Mouse (Mus musculus): ENCODE measurements at regions not wholly inside any gene's neighbourhood (a gene's known extent, or its start where the extent isn't known, plus 50 kb on each side); places are given as distances from the start of the nearest gene placed in this dataset.

- H3K4me1 ChIP-seq (replicated peaks; ENCODE audit: insufficient read depth, low read length) = no peaks in the 10 kb centered on the region
- H3K4me2 ChIP-seq (ENCODE audit: low read length) = no peak overlapping the region
- H3K27ac ChIP-seq = no peak overlapping the region
- no peaks in the 10 kb centered on the region for H3K9me3 ChIP-seq (replicated peaks; ENCODE audit: low read length)
- no peaks in the 10 kb centered on the region for H3K36me3 ChIP-seq (ENCODE audit: insufficient read depth, low read length)
- DNase-seq (ENCODE audit: low spot score) (no peak), ATAC-seq (replicated peaks; ENCODE audit: low FRiP score, low read depth) (no peak)
- H3K9ac ChIP-seq (ENCODE audit: low read depth, low read length) = no peak overlapping the region
- no peak overlapping the region for H3K4me3 ChIP-seq (replicated peaks; ENCODE audit: low read depth, low read length)
- no peaks in the 10 kb centered on the region for H3K27me3 ChIP-seq (ENCODE audit: insufficient read depth, low read length)
- no peak for TF ChIP-seq CTCF (IDR thresholded peaks at IDR 0.05; ENCODE audit: low read depth)
Observed at GRCm38 (mm10) chr1:47507801-47508200, 615.1 kb upstream of the Slc39a10 start.

- no peaks in the 10 kb centered on the region for H3K36me3 ChIP-seq (ENCODE audit: insufficient read depth, low read length)
- no peak overlapping the region for H3K27ac ChIP-seq
- H3K4me1 ChIP-seq (replicated peaks; ENCODE audit: insufficient read depth, low read length) = no peaks in the 10 kb centered on the region
- H3K4me3 ChIP-seq (replicated peaks; ENCODE audit: low read depth, low read length) = no peak overlapping the region
- H3K9ac ChIP-seq (ENCODE audit: low read depth, low read length) = no peak overlapping the region
- H3K4me2 ChIP-seq (ENCODE audit: low read length) = no peak overlapping the region
- no peaks in the 10 kb centered on the region for H3K9me3 ChIP-seq (replicated peaks; ENCODE audit: low read length)
- ATAC-seq (replicated peaks; ENCODE audit: low FRiP score, low read depth) = no peak
- no peak for DNase-seq (ENCODE audit: low spot score)
- no peaks in the 10 kb centered on the region for H3K27me3 ChIP-seq (ENCODE audit: insufficient read depth, low read length)
- no peak for TF ChIP-seq CTCF (IDR thresholded peaks at IDR 0.05; ENCODE audit: low read depth)
- WGBS = 69% methylated on average over 7 of the region's 7 CpGs
Observed at GRCm38 (mm10) chr1:47488581-47489204, 596.0 kb upstream of the Slc39a10 start.

GRCm38 (mm10) chr1:47486087-47486486 lies 593.4 kb upstream of the Slc39a10 start:
- no peak overlapping the region for H3K4me2 ChIP-seq (ENCODE audit: low read length)
- H3K9me3 ChIP-seq (replicated peaks; ENCODE audit: low read length) = no peaks in the 10 kb centered on the region
- no peaks in the 10 kb centered on the region for H3K27me3 ChIP-seq (ENCODE audit: insufficient read depth, low read length)
- no peaks in the 10 kb centered on the region for H3K36me3 ChIP-seq (ENCODE audit: insufficient read depth, low read length)
- H3K4me3 ChIP-seq (replicated peaks; ENCODE audit: low read depth, low read length) = no peak overlapping the region
- H3K9ac ChIP-seq (ENCODE audit: low read depth, low read length) = no peak overlapping the region
- H3K4me1 ChIP-seq (replicated peaks; ENCODE audit: insufficient read depth, low read length) = no peaks in the 10 kb centered on the region
- no peak for TF ChIP-seq CTCF (IDR thresholded peaks at IDR 0.05; ENCODE audit: low read depth)
- DNase-seq (ENCODE audit: low spot score) (no peak), ATAC-seq (replicated peaks; ENCODE audit: low FRiP score, low read depth) (no peak)
- no peak overlapping the region for H3K27ac ChIP-seq

GRCm38 (mm10) chr1:47479059-47479458 lies 586.4 kb upstream of the Slc39a10 start:
- no peak overlapping the region for H3K9ac ChIP-seq (ENCODE audit: low read depth, low read length)
- no peak for ATAC-seq (replicated peaks; ENCODE audit: low FRiP score, low read depth)

GRCm38 (mm10) chr1:47466573-47467253 lies 574.1 kb upstream of the Slc39a10 start:
- no peak overlapping the region for H3K4me2 ChIP-seq (ENCODE audit: low read length)
- no peak for TF ChIP-seq CTCF (IDR thresholded peaks at IDR 0.05; ENCODE audit: low read depth)
- no peaks in the 10 kb centered on the region for H3K9me3 ChIP-seq (replicated peaks; ENCODE audit: low read length)
- H3K36me3 ChIP-seq (ENCODE audit: insufficient read depth, low read length) = no peaks in the 10 kb centered on the region
- WGBS = 78% methylated on average over 9 of the region's 9 CpGs
- ATAC-seq (replicated peaks; ENCODE audit: low FRiP score, low read depth) = no peak
- H3K4me3 ChIP-seq (replicated peaks; ENCODE audit: low read depth, low read length) = no peak overlapping the region
- no peaks in the 10 kb centered on the region for H3K27me3 ChIP-seq (ENCODE audit: insufficient read depth, low read length)
- no peak overlapping the region for H3K9ac ChIP-seq (ENCODE audit: low read depth, low read length)
- no peak for DNase-seq (ENCODE audit: low spot score)
- no peaks in the 10 kb centered on the region for H3K4me1 ChIP-seq (replicated peaks; ENCODE audit: insufficient read depth, low read length)
- H3K27ac ChIP-seq = no peak overlapping the region

More at GRCm38 (mm10) chr1:47479059-47479458, 586.4 kb upstream of the Slc39a10 start:
- Histone ChIP-seq H3K4me3 (replicated peaks; ENCODE audit: low read depth, low read length) (no peak overlapping the region), H3K36me3 (ENCODE audit: insufficient read depth, low read length) (no peaks in the 10 kb centered on the region), H3K27me3 (ENCODE audit: insufficient read depth, low read length) (no peaks in the 10 kb centered on the region), H3K27ac (no peak overlapping the region), H3K4me2 (ENCODE audit: low read length) (no peak overlapping the region), H3K4me1 (replicated peaks; ENCODE audit: insufficient read depth, low read length) (no peaks in the 10 kb centered on the region), H3K9me3 (replicated peaks; ENCODE audit: low read length) (no peaks in the 10 kb centered on the region)
- 58% methylated on average over 1 of the region's 1 CpGs for WGBS
- no peak for DNase-seq (ENCODE audit: low spot score)
- TF ChIP-seq CTCF (IDR thresholded peaks at IDR 0.05; ENCODE audit: low read depth) = no peak

GRCm38 (mm10) chr1:47448737-47449489 lies 556.3 kb upstream of the Slc39a10 start:
- no peak overlapping the region for H3K4me2 ChIP-seq (ENCODE audit: low read length)
- H3K9ac ChIP-seq (ENCODE audit: low read depth, low read length) = no peak overlapping the region
- no peaks in the 10 kb centered on the region for H3K4me1 ChIP-seq (replicated peaks; ENCODE audit: insufficient read depth, low read length)
- no peaks in the 10 kb centered on the region for H3K27me3 ChIP-seq (ENCODE audit: insufficient read depth, low read length)
- ATAC-seq (replicated peaks; ENCODE audit: low FRiP score, low read depth) (no peak), DNase-seq (ENCODE audit: low spot score) (no peak)
- no peaks in the 10 kb centered on the region for H3K36me3 ChIP-seq (ENCODE audit: insufficient read depth, low read length)
- H3K4me3 ChIP-seq (replicated peaks; ENCODE audit: low read depth, low read length) = no peak overlapping the region
- WGBS = 82% methylated on average over 6 of the region's 6 CpGs
- no peak for TF ChIP-seq CTCF (IDR thresholded peaks at IDR 0.05; ENCODE audit: low read depth)
- H3K9me3 ChIP-seq (replicated peaks; ENCODE audit: low read length) = no peaks in the 10 kb centered on the region
- H3K27ac ChIP-seq = no peak overlapping the region

Measured in kidney, postnatal 0 days (tissue).